Mouse (Mus musculus) heart, embryonic 14.5 days (tissue): ENCODE measurements around the gene Lepr. TPM values are rescaled to one million over a fixed set of nuclear protein-coding genes. Genes with fewer than 3 reads are reported as not detected.

Experiments
- ATAC-seq: fragments of 200-750 bp; cut with Nextera tagmentation; 2 replicates; pipeline ENCODE4 v1.8.0; 2017; ENCODE audit warnings: low read depth, moderate TSS enrichment; ENCODE audit not compliant: insufficient number of reproducible peaks, insufficient read depth, low FRiP score
- H3K27ac ChIP-seq, 2 experiments: fragments of 200-500 bp in 1 of 2; fragments of 300-500 bp in 1 of 2; sonication (generic) in 1 of 2; replicated peaks in 1 of 2; 2 replicates each; pipeline ENCODE4 v1.5.1; 2012 to 2014; ENCODE audit warnings: low read depth in 2 of 2, low read length in 2 of 2, control low read depth in 1 of 2, mild to moderate bottlenecking in 1 of 2, mixed read lengths in 1 of 2; ENCODE audit not compliant: control insufficient read depth in 1 of 2, insufficient read depth in 1 of 2
- H3K27me3 ChIP-seq: fragments of 300-500 bp; sonication (generic); 2 replicates; pipeline ENCODE4 v1.6.1; 2014; ENCODE audit warnings: mild to moderate bottlenecking, low read length, control low read depth; ENCODE audit not compliant: control insufficient read depth, insufficient read depth
- H3K36me3 ChIP-seq: fragments of 300-500 bp; sonication (generic); 2 replicates; pipeline ENCODE4 v1.6.1; 2014; ENCODE audit warnings: mild to moderate bottlenecking, control low read depth, low read length, mixed read lengths; ENCODE audit not compliant: control insufficient read depth, insufficient read depth
- H3K4me1 ChIP-seq, 2 experiments: fragments of 200-500 bp in 1 of 2; fragments of 300-500 bp in 1 of 2; sonication (generic) in 1 of 2; 2 replicates each; pipeline ENCODE4 v1.6.1; 2012 to 2014; ENCODE audit warnings: low read length in 2 of 2, control low read depth in 1 of 2, mixed read lengths in 1 of 2; ENCODE audit not compliant: control insufficient read depth in 2 of 2, insufficient read depth in 2 of 2
- H3K4me2 ChIP-seq: fragments of 300-500 bp; sonication (generic); 2 replicates; pipeline ENCODE4 v1.6.1; 2014; ENCODE audit warnings: mild to moderate bottlenecking, low read length
- H3K4me3 ChIP-seq, 2 experiments: fragments of 200-500 bp in 1 of 2; fragments of 300-500 bp in 1 of 2; sonication (generic) in 1 of 2; 2 replicates each; pipeline ENCODE4 v1.5.1; 2012 to 2014; ENCODE audit warnings: low read length in 2 of 2, mild to moderate bottlenecking in 2 of 2, control low read depth in 1 of 2, low read depth in 1 of 2, moderate library complexity in 1 of 2; ENCODE audit not compliant: control insufficient read depth in 1 of 2, insufficient read depth in 1 of 2
- H3K9ac ChIP-seq: fragments of 300-500 bp; sonication (generic); 2 replicates; pipeline ENCODE4 v1.6.1; 2014; ENCODE audit warnings: mild to moderate bottlenecking, low read length
- H3K9me3 ChIP-seq: fragments of 300-500 bp; sonication (generic); 2 replicates; pipeline ENCODE4 v1.6.1; 2016; ENCODE audit warnings: low read length, control low read depth; ENCODE audit not compliant: control insufficient read depth
- WGBS: fragments of 180-500 bp; shearing (Covaris S2); extraction: QIAGEN DNeasy Blood & Tissue Kit; methylation state at CpG from one replicate; pipeline ENCODE4 v1.1.7; 2014; 5-methylcytosine and 5-hydroxymethylcytosine counted together
- polyA plus RNA-seq: library from polyadenylated mRNA; unstranded; fragments of >200 nt; fragmentation: Nextera tagmentation; extraction: Ambion mirVana; gene quantifications from 2 replicates; pipeline ENCODE4 v1.2.1, GENCODE M21; 2014

Gene Lepr
- 1.3 TPM in 2 replicates for polyA plus RNA-seq

GRCm38 (mm10) chr4:101717367-101718121 is at the start of gene Lepr:
TSS of gene Lepr (plus strand) at chr4:101717404.
- H3K4me2 ChIP-seq = peak within 1 kb of the TSS; percentile 83
- H3K9me3 ChIP-seq = no peaks in the 10 kb centered on the region
- H3K4me3 ChIP-seq = peak within 1 kb of the TSS; percentile 46 to 47
- H3K27ac ChIP-seq = no peak within 1 kb of the TSS
- H3K27me3 ChIP-seq = peaks cover 16% of the 10 kb centered on the region; the same call in 1 of the 2 replicates
- H3K9ac ChIP-seq = peak within 1 kb of the TSS; percentile 59
- no peaks in the 10 kb centered on the region for H3K36me3 ChIP-seq
- WGBS = under 1% methylated on average over 50 of the region's 50 CpGs
- no peak for ATAC-seq
- H3K4me1 ChIP-seq = peaks cover 3% of the 10 kb centered on the region in 2 experiments; a peak in 3 of 4 replicates

GRCm38 (mm10) chr4:101669161-101669560 is 48.0 kb upstream of the Lepr start:
- WGBS = 51% methylated on average over 5 of the region's 5 CpGs
- H3K27me3 ChIP-seq = no peaks in the 10 kb centered on the region
- no peak overlapping the region for H3K27ac ChIP-seq
- 0 out of 2 replicates have a peak, but pooled peaks cover 4% of the 10 kb centered on the region for H3K9me3 ChIP-seq
- H3K9ac ChIP-seq = no peak overlapping the region
- H3K4me3 ChIP-seq = no peak overlapping the region
- ATAC-seq = no peak
- H3K4me1 ChIP-seq = no peaks in the 10 kb centered on the region
- no peaks in the 10 kb centered on the region for H3K36me3 ChIP-seq
- no peak overlapping the region for H3K4me2 ChIP-seq

- no peak overlapping the region for H3K4me2 ChIP-seq
- H3K9ac ChIP-seq = no peak overlapping the region
- H3K36me3 ChIP-seq = no peaks in the 10 kb centered on the region
- no peak for ATAC-seq
- no peaks in the 10 kb centered on the region for H3K4me1 ChIP-seq
- no peak overlapping the region for H3K4me3 ChIP-seq
- H3K27me3 ChIP-seq = no peaks in the 10 kb centered on the region
- H3K27ac ChIP-seq = no peak overlapping the region
- 71% methylated on average over 5 of the region's 5 CpGs for WGBS
- 0 out of 2 replicates have a peak, but pooled peaks cover 4% of the 10 kb centered on the region for H3K9me3 ChIP-seq
Measured at GRCm38 (mm10) chr4:101669811-101670210, 47.4 kb upstream of the Lepr start.

- Histone ChIP-seq H3K4me3 (no peak overlapping the region), H3K9ac (no peak overlapping the region), H3K9me3 (no peaks in the 10 kb centered on the region), H3K27me3 (no peaks in the 10 kb centered on the region), H3K36me3 (no peaks in the 10 kb centered on the region), H3K4me2 (no peak overlapping the region), H3K27ac (no peak overlapping the region), H3K4me1 (no peaks in the 10 kb centered on the region)
- no peak for ATAC-seq
- 68% methylated on average over 5 of the region's 5 CpGs for WGBS
Measured at GRCm38 (mm10) chr4:101674790-101675189, 42.4 kb upstream of the Lepr start.

- no peaks in the 10 kb centered on the region for H3K4me1 ChIP-seq
- WGBS = 55% methylated on average over 4 of the region's 4 CpGs
- H3K9ac ChIP-seq = no peak overlapping the region
- no peaks in the 10 kb centered on the region for H3K27me3 ChIP-seq
- no peak for ATAC-seq
- no peak overlapping the region for H3K4me3 ChIP-seq
- no peaks in the 10 kb centered on the region for H3K9me3 ChIP-seq
- no peak overlapping the region for H3K27ac ChIP-seq
- no peak overlapping the region for H3K4me2 ChIP-seq
- H3K36me3 ChIP-seq = no peaks in the 10 kb centered on the region
Measured at GRCm38 (mm10) chr4:101675726-101676125, 41.5 kb upstream of the Lepr start.

- ATAC-seq = no peak
- 77% methylated on average over 4 of the region's 4 CpGs for WGBS
- Histone ChIP-seq H3K9ac (no peak overlapping the region), H3K9me3 (no peaks in the 10 kb centered on the region), H3K4me2 (no peak overlapping the region), H3K36me3 (no peaks in the 10 kb centered on the region), H3K4me1 (no peaks in the 10 kb centered on the region), H3K4me3 (no peak overlapping the region), H3K27ac (no peak overlapping the region), H3K27me3 (no peaks in the 10 kb centered on the region)
Measured at GRCm38 (mm10) chr4:101682620-101683019, 34.6 kb upstream of the Lepr start.

GRCm38 (mm10) chr4:101683086-101683485 is 34.1 kb upstream of the Lepr start:
- ATAC-seq = no peak
- 51% methylated on average over 3 of the region's 3 CpGs for WGBS
- Histone ChIP-seq H3K27ac (no peak overlapping the region), H3K36me3 (no peaks in the 10 kb centered on the region), H3K9ac (no peak overlapping the region), H3K4me3 (no peak overlapping the region), H3K4me2 (no peak overlapping the region), H3K4me1 (no peaks in the 10 kb centered on the region), H3K27me3 (no peaks in the 10 kb centered on the region), H3K9me3 (no peaks in the 10 kb centered on the region)

GRCm38 (mm10) chr4:101684821-101685220 is 32.4 kb upstream of the Lepr start:
- H3K4me1 ChIP-seq = no peaks in the 10 kb centered on the region
- no peaks in the 10 kb centered on the region for H3K27me3 ChIP-seq
- H3K4me2 ChIP-seq = no peak overlapping the region
- H3K27ac ChIP-seq = no peak overlapping the region
- WGBS = 71% methylated on average over 3 of the region's 3 CpGs
- H3K9me3 ChIP-seq = no peaks in the 10 kb centered on the region
- no peaks in the 10 kb centered on the region for H3K36me3 ChIP-seq
- H3K4me3 ChIP-seq = no peak overlapping the region
- no peak for ATAC-seq
- no peak overlapping the region for H3K9ac ChIP-seq
